Mouse (Mus musculus) left cerebral cortex, adult 9 months (tissue): ENCODE measurements at regions not wholly inside any gene's neighbourhood (a gene's known extent, or its start where the extent isn't known, plus 50 kb on each side); places are given as distances from the start of the nearest gene placed in this dataset.

Source experiments
- DNase-seq, 2 experiments: peaks; one replicate each; pipeline ENCODE4 v3.0.0; 2022; ENCODE audit warnings: low spot score in 2 of 2

DNA sequence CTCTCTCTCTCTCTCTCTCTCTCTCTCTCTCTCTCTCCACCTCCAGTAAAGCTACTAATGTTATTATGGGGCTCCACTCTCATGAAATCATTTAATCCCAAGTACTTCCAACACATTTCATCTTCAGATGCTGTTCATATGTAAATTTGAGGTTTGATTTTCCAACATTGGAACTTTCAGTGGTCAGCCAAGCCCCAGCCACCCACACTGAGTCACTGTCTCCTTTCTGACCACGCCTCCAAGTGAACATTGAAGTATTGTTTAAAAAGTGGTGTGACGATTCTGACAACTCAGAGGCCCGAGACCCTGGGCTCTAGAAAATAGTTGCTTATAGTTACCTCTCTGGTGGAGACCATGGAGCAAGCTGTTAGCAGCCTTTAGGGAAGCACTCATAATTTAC is 313.3 kb downstream of the Qdpr start:
- DNase-seq: no peak

DNA sequence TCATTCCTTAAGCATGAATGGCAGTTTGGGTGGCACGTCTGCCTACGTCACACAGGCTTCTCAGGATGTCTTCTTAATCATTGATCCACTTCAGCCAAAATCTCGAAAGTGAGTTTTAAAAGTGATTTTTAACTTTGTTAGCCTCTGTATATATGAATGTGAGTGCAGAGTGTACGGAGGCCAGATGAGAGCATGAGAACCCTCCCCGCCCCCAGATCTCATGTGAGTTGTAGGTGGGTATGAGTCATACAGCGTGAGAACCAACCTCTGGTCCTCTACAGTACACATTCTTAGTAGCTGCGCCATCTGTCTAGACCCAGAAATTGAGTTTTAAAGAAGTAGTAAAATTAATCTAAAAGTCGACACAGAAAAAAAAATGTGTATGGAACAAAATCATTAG is 322.1 kb downstream of the Qdpr start:
- peak; percentile 31 to 66 for DNase-seq

DNA sequence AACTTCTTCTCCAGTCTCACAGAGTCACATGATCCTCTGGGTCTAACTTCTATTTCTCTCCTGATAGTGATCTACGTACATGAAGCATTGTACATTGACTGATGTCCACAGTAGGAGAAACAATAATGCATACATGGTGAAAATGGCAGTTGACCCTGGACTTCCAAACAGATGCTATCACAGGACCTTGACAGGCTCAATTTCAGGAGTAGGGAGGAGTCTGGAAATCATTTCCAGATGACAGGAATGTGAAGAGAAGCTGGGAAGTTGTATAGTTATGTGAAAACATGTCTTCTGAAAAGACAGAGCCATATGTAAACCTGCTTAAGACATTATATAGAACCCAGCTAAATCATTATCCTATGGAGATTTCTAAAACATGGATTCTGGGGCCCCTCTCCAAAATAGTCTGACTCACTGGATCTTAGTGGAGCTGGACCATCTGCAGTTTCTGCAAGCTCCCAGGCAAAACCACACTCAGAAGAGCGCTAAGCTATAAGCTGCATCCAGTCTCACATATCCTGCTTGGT is 322.3 kb upstream of the Ldb2 start:
- DNase-seq: no peak

DNA sequence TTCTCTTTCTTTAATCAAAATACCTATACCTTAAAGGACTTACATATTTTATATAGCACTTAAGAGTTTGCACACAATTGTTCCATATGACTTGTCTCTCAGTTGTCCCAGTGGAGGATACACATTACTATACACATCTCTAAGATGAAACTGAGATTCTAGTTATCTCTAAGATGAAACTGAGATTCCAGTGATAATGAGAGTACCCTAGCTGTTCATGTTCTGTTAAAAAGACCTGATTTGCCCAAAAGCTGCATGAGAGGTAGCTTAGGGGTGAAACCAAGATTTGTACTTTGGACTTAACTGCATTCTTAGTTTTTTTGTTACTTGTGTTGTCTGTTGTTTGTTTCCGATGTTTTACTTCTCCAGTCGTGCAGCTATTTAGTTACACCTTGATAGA is 320.3 kb upstream of the Ldb2 start:
- no peak for DNase-seq

DNA sequence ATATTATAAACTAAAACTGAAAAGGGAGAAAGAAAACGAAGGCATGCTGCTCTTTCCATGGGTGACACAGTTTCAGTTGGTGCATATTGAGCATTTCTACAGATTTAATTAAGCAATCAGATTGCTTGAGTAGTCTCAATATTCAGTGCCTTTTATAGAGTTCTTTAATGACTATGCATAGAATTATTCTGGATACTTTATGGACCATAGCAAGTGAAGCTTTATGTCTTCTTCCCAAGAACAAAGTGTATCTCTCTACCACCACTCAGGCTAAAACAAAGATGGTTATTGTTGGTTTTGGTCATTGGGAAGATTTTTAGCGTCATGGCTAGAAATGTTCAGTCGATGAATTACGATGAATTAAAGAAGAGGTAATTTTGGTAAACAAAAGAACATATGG is 311.8 kb upstream of the Ldb2 start:
- no peak for DNase-seq

DNA sequence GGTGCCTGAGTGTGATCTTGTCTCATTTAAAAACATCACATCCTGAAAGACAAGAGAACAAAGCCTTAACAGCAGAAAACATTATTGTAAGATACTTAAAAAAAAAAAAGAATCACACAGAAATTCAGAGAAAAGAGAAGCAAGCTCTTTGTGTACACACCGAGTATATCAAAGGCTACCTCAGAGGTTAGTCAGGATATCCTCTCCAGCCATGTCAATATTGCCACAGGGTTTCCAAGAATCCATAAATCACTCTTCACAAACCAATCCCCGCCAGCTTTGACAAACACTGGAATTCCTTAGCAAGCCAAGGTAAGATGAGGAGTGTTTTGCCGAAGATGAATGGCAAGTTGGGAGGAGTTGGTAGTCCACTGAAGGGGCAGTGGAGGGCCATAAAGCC is 311.3 kb upstream of the Ldb2 start:
- no peak for DNase-seq

DNA sequence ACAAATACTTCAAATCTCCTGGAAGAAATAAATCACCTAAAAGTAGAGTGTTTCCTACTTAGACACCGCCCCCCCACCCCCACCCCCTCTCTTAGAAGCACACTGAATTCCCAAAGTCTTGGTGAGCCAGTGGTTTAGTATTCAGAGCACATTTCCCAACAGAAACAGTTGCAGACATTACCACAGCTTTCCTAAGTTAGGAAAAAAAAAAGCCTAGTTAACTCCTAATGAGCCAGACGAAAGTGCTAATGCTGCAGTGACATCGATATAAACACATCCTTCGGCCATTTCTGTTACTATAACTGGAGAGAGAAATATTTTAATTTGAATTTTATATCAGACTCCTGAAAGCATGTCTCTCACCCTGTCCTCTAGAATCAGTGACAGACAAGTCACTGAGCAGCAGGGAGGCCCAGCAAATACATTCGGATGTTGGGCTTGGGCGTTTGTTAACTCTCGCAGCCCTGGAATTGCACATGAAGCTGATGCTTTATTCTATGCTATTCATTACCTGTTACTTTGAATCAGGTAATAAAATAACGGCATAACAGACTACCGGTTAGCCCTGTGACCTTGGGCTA is 305.8 kb upstream of the Ldb2 start:
- no peak for DNase-seq

DNA sequence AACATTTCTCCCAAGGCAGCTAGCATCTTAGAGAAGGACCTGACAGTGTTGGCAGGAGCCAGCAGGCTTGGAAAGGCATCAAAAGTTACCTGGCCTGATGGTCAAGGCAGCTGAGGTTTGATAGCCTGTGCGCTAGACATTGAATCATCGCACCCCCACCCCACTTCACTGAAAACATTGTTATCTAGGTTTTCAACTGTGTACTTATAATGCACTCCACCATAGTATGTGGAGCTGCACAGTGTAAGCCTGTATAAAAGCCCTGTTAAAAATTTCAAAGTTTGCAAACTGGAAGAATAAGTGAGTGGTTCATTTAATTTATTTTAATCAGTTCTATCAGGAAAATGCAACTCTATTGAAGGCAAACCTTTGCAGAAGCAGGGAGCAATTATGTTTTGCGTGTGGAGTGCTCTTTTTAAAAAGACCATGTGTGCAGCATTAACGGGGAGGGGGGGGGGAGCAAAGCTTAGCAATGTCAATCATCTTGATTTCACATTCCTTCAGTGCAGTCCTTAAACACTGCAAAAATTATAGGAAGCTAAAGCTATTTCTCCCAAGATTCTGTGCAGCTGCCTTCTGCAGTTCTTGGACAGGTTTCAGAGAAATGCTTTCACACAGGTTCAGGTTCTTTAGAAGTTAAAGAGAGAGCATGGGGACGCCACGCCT is 304.4 kb upstream of the Ldb2 start:
- DNase-seq: no peak

DNA sequence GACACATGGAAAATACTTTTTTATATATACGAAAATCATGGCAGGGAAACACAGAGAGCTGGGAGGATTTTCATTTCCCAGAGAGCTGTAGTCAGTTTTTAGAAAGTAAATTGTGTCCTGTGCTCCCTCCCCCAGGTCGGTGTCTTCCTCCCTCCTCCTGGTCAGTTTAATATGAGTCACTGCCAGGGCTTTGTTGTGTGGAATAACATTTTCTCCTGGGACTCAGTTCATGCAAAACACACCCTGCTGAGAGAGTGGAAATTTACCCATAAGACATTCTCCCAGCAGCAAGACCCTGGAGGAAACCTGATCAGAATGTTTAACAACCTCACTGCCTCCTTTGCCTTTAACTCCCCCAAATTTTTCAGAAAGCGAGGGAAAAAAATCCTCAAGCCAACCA is 303.2 kb upstream of the Ldb2 start:
- no peak for DNase-seq

DNA sequence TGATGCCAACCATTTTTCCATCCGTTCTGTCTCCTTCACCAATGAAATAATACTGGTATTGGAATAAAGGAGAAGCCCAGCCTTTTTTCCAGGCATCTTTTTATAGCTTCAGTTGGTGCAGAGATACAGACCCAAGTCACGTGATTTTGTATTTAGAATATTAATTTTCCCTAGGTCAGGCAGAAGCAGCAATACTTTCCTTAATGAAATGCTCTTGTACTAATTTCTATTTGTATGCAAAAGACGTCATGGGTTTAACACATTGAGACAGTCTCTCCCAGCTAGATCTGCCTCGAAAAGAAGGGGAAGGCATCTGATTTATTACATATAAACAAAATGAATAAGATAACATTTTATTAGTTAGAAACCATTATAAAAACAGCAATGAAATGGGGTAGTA is 302.3 kb upstream of the Ldb2 start:
- DNase-seq: no peak

DNA sequence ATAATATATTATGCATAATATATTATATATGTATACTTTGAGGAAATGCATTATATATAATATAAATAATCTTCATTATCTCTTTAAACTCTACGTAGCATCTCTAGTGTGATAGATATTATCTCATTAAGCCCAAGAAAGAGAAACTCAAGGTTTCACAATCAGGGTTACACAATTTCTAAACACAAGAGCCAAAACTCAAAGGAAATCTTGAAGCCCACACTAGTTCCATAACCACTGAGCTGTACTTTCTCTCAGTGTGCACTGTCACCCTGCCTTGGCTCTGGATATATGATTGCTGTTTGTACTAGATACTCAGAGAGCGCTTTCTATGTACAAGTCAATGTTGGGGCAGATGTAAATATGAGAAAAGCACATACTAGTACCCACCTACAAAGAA is 299.6 kb upstream of the Ldb2 start:
- DNase-seq: no peak

DNA sequence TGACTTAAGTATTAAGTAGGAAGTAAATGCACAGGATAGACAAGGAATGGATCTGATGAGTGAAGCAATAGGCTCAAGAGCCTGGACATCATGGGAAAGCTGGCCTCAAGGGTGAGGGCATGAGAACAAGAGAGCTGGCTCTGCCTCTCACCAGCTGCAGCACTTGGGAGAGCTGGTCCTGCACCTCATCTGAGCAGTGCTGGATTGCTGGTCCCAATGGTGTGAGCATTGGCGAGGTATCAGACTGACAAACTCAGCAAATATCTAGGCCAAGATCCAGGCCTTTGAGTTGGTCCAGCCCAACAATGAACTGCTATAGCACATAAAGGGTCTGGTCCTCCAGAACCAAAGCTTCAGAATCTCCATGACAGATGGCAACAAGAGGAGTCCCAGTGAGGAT is 298.5 kb upstream of the Ldb2 start:
- DNase-seq: no peak

DNA sequence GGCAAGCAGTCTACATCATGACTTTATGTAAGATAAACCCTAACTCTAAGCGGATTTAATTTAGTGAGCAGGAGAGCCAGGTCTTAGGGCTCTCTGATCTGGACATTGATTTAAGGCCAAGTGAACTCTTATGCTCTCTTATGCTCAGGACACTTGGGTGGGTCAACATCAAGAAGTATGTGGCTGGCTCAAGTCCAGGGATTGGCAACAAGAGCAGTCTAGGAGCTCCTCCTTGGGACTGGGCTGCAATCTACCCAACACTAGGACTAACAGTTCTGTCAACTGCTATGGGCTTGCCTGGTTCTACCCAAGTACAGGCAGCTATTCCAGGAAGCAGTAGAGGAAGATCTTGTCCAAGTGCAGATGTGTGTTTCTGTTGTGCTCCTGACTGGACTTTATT is 285.3 kb upstream of the Ldb2 start:
- DNase-seq: no peak

DNA sequence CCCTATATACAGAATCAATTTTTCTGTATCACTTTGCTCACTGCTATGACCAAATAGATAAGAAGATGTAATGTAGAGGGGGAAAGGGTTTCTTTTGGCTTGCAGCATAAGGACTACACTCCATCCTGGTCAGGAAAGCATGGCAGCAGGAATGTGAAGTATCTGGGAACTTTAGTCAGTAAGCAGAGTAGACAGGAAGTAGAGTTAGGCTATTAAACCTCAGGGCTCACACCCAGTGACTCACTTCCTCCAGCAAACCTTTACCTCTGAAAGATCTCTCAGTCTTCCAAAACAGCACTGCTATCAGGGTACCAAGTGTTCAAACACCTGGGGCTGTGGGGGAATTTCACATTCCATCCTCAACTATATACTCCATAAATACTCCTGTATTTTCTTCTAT is 283.1 kb upstream of the Ldb2 start:
- DNase-seq: no peak

DNA sequence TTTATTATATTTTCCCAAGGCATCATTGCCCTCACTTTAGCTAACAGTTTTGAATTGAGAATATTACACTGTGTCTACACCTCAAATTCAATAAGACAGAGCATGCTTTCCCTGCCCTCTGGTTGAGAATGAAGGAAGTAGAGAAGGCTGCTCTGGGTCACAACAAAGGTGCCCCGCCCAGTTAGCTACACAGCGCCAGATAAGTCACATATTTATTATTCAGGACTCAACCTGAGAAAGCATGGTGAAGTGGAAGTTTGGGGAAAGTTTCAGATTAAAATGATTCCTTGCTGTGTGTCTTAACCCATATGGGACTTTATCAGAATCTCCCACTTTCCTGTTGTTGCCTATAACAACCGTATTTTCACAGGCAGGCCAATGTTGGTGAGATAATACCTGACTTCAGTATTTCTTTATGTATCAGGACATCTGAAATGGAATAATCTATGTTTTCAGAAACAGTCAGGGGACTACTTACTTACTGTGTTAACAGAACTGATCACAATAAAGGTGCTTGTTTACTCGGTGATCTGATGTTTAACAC is 276.9 kb upstream of the Ldb2 start:
- DNase-seq: no peak

DNA sequence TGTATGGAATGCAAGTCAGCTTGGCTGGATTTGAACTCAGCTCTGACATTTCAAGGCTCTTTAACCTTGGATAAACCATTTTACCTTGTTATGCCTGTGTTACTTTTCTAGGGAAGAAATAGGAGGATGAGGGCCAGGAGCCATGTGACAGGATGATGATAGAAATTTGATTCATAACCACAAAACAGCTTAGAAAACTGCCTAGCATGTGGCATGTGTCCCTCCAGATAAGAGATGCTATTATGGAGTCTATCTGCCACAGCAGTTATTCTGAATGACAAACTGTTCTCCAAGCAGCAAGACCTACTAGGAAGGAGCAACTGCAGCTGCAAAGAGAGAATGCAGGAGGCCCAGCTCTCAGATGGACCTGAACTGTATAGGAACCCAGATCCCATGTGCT is 275.7 kb upstream of the Ldb2 start:
- DNase-seq: no peak

DNA sequence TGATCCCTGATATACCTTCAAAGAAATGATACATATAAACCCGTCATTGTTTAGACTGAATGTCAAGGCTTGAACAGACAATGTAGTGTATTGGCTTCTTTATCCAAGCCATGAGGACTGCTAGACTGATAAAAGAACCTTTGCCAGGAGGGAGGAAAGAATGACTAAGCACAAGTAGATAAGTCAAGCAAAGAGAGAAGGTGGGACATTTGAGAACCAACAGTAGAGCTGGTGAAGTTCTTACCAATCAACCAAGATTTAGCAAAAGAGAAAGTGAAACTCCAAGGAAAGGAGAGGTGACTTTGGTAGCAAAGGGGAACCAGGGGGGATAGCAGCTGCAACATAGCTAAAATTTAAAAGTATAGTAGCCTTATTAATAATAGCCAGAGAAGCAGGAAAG is 273.0 kb upstream of the Ldb2 start:
- no peak for DNase-seq

DNA sequence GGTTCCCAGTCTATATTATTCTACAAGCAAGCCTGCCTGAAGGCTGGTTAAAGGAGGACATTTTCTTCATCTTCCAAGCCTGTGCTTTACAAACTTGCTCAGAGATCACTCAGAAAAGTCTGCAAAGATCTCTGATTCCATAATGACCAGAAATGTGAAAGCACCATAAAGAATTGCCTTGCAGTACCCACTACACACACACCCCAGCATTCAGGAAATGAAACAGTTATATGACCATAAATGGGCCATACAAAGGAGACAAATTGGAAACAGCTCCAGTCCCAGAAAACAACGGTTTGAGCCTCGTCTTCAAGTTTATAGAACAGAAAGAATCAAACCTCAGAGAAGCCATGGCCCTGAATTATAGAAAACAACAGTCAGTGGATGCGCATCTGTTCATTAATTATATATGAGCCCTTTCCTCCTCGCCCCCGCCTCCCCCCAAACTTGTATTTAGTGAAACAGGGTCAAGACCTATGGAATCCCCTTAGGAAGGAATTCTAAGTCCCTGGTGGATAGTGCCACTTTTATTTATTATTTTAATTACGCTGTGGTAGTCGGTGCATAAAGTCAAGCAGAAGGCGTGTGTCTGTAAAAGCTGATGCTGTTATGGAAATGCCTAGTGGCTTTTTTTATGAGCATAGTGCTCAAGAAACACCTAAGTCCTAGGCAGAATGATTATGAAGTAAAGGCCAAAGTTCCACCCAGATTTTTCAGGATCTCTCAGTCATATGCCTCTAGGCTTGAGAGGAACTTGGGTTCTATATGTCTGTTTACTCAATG is 266.6 kb upstream of the Ldb2 start:
- DNase-seq: no peak

DNA sequence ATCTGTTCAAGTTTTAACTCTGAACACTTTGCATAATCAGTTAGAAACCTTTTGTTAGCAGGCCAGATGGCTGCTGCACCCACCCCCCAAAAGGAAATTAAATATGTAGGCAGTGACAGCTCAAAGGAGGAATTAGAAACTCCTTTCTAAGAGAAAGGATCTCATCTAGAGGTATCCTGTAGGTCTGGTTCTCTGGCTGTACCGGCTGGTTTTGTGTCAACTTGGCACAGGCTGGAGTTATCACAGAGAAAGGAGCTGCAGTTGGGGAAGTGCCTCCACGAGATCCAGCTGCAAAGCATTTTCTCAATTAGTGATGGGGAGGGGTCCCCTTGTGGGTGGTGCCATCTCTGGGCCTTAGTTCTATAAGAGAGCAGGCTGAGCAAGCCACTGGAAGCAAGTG is 263.1 kb upstream of the Ldb2 start:
- DNase-seq: peak; percentile 6 to 38

DNA sequence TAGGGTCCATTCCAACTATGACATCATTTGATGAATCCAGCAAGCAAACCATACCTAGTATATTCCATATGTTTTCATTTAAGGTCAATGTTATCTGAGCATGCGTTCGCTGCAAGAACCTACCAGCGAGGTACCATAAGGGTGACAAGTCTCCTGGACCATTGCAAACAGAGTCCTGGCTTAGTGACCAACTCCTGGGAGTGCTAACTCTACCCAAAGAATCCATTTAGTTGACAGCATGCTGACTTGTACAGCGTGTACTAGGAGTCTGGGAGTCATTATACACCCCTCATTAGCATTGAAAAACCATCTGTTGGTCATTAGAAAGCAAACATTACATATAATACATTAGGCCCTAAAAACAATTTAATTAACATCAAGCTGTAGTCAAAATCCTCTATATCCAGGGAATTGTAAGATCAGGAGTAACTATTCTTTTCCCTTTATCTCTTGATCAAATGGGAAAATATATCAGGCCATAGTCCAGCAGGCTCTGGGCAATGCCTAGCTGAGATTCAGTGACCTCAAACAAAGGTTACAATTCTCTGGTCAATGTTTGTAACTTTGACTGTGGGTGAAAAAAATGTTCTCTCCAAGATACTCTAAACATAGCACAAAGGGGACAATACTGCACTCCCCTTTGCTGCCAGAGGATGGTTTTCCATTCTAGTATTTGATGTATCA is 255.9 kb upstream of the Ldb2 start:
- DNase-seq: no peak

DNA sequence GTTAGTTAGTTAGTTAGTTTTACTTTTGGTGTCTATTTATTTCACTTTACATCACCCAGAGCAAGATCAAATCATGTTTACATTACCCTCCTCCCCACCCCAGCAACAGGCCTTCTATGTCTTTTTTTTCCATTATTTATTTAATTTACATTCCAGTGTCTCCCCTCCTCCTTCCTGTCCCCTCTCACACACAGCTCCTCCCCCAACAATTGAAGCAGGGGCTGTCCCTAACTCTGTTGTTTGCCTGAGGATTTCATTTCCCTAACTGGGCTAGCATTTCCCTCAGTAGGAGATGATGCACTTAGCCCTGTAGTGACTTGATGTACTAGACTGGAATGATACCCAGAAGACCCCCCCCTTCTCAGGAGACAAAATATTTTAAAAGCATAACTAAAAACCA is 249.9 kb upstream of the Ldb2 start:
- DNase-seq: no peak

DNA sequence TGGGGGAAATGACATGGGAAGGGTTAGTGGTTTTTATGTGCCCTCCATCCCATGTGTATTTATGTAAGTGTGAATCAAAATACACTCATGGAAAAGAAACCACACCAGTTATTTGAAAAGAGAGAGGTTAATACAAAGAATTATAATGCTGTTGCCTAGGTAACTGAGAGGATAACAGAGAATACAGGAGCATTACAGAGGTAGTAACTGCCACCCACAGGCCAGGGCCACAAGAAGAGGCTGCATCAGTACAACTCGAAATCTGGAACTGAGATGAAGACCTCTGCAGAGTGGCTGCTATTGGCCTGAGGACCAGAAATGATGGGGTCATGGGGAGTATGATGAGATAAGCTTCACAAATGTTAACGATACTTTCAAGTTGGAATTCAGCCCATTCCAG is 243.4 kb upstream of the Ldb2 start:
- DNase-seq: no peak
